Mouse (Mus musculus): ENCODE results near the gene Defb48. TPM values are rescaled to one million over a fixed set of nuclear protein-coding genes. Genes with fewer than 3 reads are reported as not detected.

The Defb48 gene
- not detected in 2 replicates for polyA plus RNA-seq (2015; fragmentation: Nextera tagmentation; extraction: Ambion mirVana)

DNA sequence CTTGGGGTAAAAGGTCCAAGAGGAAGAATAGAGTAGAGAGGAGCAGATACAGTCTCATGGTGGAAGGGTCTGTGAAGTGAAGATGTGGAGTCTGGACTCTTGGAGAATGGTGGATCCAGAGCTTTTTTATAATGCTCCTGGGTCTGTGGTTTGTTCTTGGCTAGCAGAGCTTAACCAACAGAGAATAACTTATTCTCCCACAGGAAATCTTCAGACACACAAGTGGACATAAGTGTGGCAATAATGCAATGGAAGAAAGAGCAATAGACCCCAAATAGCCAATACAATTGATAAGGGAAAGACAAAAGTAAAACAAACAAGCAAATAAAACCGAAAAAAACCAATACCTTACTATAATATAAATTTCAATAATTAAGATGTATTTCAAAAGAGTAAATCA is at the start of gene Defb48:
TSS of gene Defb48 (minus strand) at position 101 of the 400 bp plus-strand sequence.
- Histone ChIP-seq H3K27ac (ENCODE audit: low read depth) (no peak within 1 kb of the TSS), H3K9me3 (ENCODE audit: low read length) (no peaks in the 10 kb centered on the region), H3K27me3 (ENCODE audit: insufficient read depth, low read length) (no peaks in the 10 kb centered on the region), H3K36me3 (replicated peaks; ENCODE audit: insufficient read depth, low read length) (no peaks in the 10 kb centered on the region), H3K4me1 (ENCODE audit: insufficient read depth) (no peaks in the 10 kb centered on the region), H3K4me2 (ENCODE audit: low read depth, low read length) (no peak within 1 kb of the TSS), H3K9ac (replicated peaks) (no peak within 1 kb of the TSS), H3K4me3 (ENCODE audit: low read depth, low read length) (no peak within 1 kb of the TSS)
- ATAC-seq (no peak), DNase-seq (no peak)
- 56% methylated on average over 1 of the region's 1 CpGs for WGBS (ENCODE audit: insufficient replicate concordance)
- TF ChIP-seq EP300 (IDR thresholded peaks at IDR 0.05; ENCODE audit: low read depth): no peak
- no peak for TF ChIP-seq CTCF (IDR thresholded peaks at IDR 0.05; ENCODE audit: low read depth)

GRCm38 (mm10) chr14:63020524-63021156 is 36.3 kb upstream of the Defb48 start:
- no peak overlapping the region for H3K27ac ChIP-seq (ENCODE audit: low read depth)
- WGBS (ENCODE audit: insufficient replicate concordance): 37% methylated on average over 6 of the region's 6 CpGs
- ATAC-seq (no peak), DNase-seq (no peak)
- TF ChIP-seq EP300 (IDR thresholded peaks at IDR 0.05; ENCODE audit: low read depth): no peak
- no peak for TF ChIP-seq CTCF (IDR thresholded peaks at IDR 0.05; ENCODE audit: low read depth)
- no peak overlapping the region for H3K4me3 ChIP-seq (ENCODE audit: low read depth, low read length)
- H3K36me3 ChIP-seq (replicated peaks; ENCODE audit: insufficient read depth, low read length): no peaks in the 10 kb centered on the region
- H3K4me2 ChIP-seq (ENCODE audit: low read depth, low read length): no peak overlapping the region
- no peaks in the 10 kb centered on the region for H3K9me3 ChIP-seq (ENCODE audit: low read length)
- no peaks in the 10 kb centered on the region for H3K4me1 ChIP-seq (ENCODE audit: insufficient read depth)
- H3K27me3 ChIP-seq (ENCODE audit: insufficient read depth, low read length): no peaks in the 10 kb centered on the region
- H3K9ac ChIP-seq (replicated peaks): no peak overlapping the region

GRCm38 (mm10) chr14:63014667-63015066 is 30.4 kb upstream of the Defb48 start:
- no peak for TF ChIP-seq CTCF (IDR thresholded peaks at IDR 0.05; ENCODE audit: low read depth)
- no peak for TF ChIP-seq EP300 (IDR thresholded peaks at IDR 0.05; ENCODE audit: low read depth)
- H3K4me2 ChIP-seq (ENCODE audit: low read depth, low read length): no peak overlapping the region
- H3K27ac ChIP-seq (ENCODE audit: low read depth): no peak overlapping the region
- H3K27me3 ChIP-seq (ENCODE audit: insufficient read depth, low read length): no peaks in the 10 kb centered on the region
- DNase-seq (no peak), ATAC-seq (no peak)
- 78% methylated on average over 4 of the region's 4 CpGs for WGBS (ENCODE audit: insufficient replicate concordance)
- no peaks in the 10 kb centered on the region for H3K4me1 ChIP-seq (ENCODE audit: insufficient read depth)
- H3K9me3 ChIP-seq (ENCODE audit: low read length): no peaks in the 10 kb centered on the region
- no peak overlapping the region for H3K4me3 ChIP-seq (ENCODE audit: low read depth, low read length)
- H3K36me3 ChIP-seq (replicated peaks; ENCODE audit: insufficient read depth, low read length): no peaks in the 10 kb centered on the region
- no peak overlapping the region for H3K9ac ChIP-seq (replicated peaks)

DNA sequence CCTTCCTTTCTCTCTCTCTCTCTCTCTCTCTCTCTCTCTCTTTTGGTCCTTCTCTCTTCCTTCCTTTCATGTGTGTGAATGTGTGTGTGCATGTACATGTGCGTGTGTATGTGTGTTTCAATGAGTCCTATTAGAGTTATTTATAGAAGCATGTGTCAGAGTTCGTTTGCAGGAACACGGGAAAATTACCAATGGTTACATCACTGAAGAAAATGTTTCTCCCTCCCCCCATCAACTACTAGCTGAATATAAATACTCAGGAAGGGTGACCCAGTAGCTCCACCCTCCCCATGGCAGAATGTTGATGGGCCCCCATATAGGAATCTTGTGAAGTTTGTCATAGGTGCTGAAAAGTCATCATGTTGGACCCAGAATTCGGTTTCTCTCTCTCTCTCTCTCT is 28.8 kb upstream of the Defb48 start:
- Histone ChIP-seq H3K36me3 (replicated peaks; ENCODE audit: insufficient read depth, low read length) (no peaks in the 10 kb centered on the region), H3K27me3 (ENCODE audit: insufficient read depth, low read length) (no peaks in the 10 kb centered on the region), H3K4me3 (ENCODE audit: low read depth, low read length) (no peak overlapping the region), H3K4me1 (ENCODE audit: insufficient read depth) (no peaks in the 10 kb centered on the region), H3K9me3 (ENCODE audit: low read length) (no peaks in the 10 kb centered on the region), H3K27ac (ENCODE audit: low read depth) (no peak overlapping the region), H3K9ac (replicated peaks) (no peak overlapping the region), H3K4me2 (ENCODE audit: low read depth, low read length) (no peak overlapping the region)
- ATAC-seq (no peak), DNase-seq (no peak)
- TF ChIP-seq CTCF (IDR thresholded peaks at IDR 0.05; ENCODE audit: low read depth) (no peak), EP300 (IDR thresholded peaks at IDR 0.05; ENCODE audit: low read depth) (no peak)
- 61% methylated on average over 4 of the region's 4 CpGs for WGBS (ENCODE audit: insufficient replicate concordance)

DNA sequence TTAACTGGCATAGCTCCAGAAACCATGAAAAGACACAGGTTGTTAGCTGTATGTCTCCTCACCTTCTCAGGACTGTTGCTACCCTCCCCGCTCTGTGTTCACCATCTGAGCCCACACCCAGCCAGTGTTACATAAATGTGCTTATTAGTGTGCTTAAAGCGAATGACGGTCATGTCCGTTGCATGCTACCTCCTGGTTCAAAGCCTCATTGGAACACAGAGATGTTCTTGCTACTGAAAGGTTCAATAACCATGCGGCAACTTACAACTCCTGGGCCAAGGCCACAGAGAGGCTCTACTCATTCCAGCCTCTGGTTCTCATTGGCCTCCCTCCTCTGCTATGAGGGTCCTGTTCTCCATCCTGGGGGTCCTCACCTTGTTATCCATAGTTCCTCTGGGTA is 27.2 kb upstream of the Defb48 start, which contains the start of gene Defb43:
TSS of gene Defb43 (plus strand) at position 301 of the 400 bp plus-strand sequence.
- H3K27me3 ChIP-seq (ENCODE audit: insufficient read depth, low read length): no peaks in the 10 kb centered on the region
- TF ChIP-seq EP300 (IDR thresholded peaks at IDR 0.05; ENCODE audit: low read depth) (no peak), CTCF (IDR thresholded peaks at IDR 0.05; ENCODE audit: low read depth) (no peak)

GRCm38 (mm10) chr14:63002588-63002987 is 18.3 kb upstream of the Defb48 start:
- H3K27me3 ChIP-seq (ENCODE audit: insufficient read depth, low read length): no peaks in the 10 kb centered on the region
- H3K4me2 ChIP-seq (ENCODE audit: low read depth, low read length): no peak overlapping the region
- ATAC-seq (no peak), DNase-seq (no peak)
- H3K9ac ChIP-seq (replicated peaks): no peak overlapping the region
- H3K27ac ChIP-seq (ENCODE audit: low read depth): no peak overlapping the region
- no peak for TF ChIP-seq CTCF (IDR thresholded peaks at IDR 0.05; ENCODE audit: low read depth)
- no peak for TF ChIP-seq EP300 (IDR thresholded peaks at IDR 0.05; ENCODE audit: low read depth)
- WGBS (ENCODE audit: insufficient replicate concordance): 65% methylated on average over 2 of the region's 2 CpGs
- H3K4me3 ChIP-seq (ENCODE audit: low read depth, low read length): no peak overlapping the region
- H3K9me3 ChIP-seq (ENCODE audit: low read length): no peaks in the 10 kb centered on the region
- no peaks in the 10 kb centered on the region for H3K36me3 ChIP-seq (replicated peaks; ENCODE audit: insufficient read depth, low read length)
- H3K4me1 ChIP-seq (ENCODE audit: insufficient read depth): no peaks in the 10 kb centered on the region; the same call in 1 of the 2 replicates

More for the DNA sequence above, 27.2 kb upstream of the Defb48 start, which contains the start of gene Defb43:
- WGBS (ENCODE audit: insufficient replicate concordance): 93% methylated on average over 5 of the region's 5 CpGs
- H3K9me3 ChIP-seq (ENCODE audit: low read length): no peaks in the 10 kb centered on the region
- no peak for ATAC-seq
- H3K4me1 ChIP-seq (ENCODE audit: insufficient read depth): no peaks in the 10 kb centered on the region
- no peak within 1 kb of the TSS for H3K4me2 ChIP-seq (ENCODE audit: low read depth, low read length)
- no peak within 1 kb of the TSS for H3K27ac ChIP-seq (ENCODE audit: low read depth)
- H3K9ac ChIP-seq (replicated peaks): no peak within 1 kb of the TSS
- no peaks in the 10 kb centered on the region for H3K36me3 ChIP-seq (replicated peaks; ENCODE audit: insufficient read depth, low read length)
- DNase-seq: no peak
- no peak within 1 kb of the TSS for H3K4me3 ChIP-seq (ENCODE audit: low read depth, low read length)

All from liver, postnatal 0 days (tissue).